Mouse (Mus musculus) lung, postnatal 0 days (tissue): ENCODE measurements around the gene Yy1. TPM values are rescaled to one million over a fixed set of nuclear protein-coding genes. Genes with fewer than 3 reads are reported as not detected.

Experiments
- ATAC-seq: fragments of 200-750 bp; cut with Nextera tagmentation; 2 replicates; pipeline ENCODE4 v1.8.0; 2017; ENCODE audit warnings: moderate library complexity
- DNase-seq: peaks from one replicate; pipeline ENCODE4 v3.0.0-alpha.2; 2016; ENCODE audit warnings: low spot score
- H3K27ac ChIP-seq: fragments of 300-500 bp; sonication (generic); 2 replicates; pipeline ENCODE4 v1.5.1; 2014; ENCODE audit warnings: antibody characterized with exemption, mild to moderate bottlenecking, low read length, mixed read lengths
- H3K27me3 ChIP-seq: fragments of 300-500 bp; sonication (generic); replicated peaks from 2 replicates; pipeline ENCODE4 v1.6.1; 2014; ENCODE audit warnings: low read length, mixed read lengths; ENCODE audit not compliant: insufficient read depth
- H3K36me3 ChIP-seq: fragments of 300-500 bp; sonication (generic); 2 replicates; pipeline ENCODE4 v1.6.1; 2014; ENCODE audit warnings: low read length, mixed read lengths; ENCODE audit not compliant: insufficient read depth
- H3K4me1 ChIP-seq: fragments of 300-500 bp; sonication (generic); 2 replicates; pipeline ENCODE4 v1.6.1; 2014; ENCODE audit warnings: antibody characterized with exemption, low read depth, low read length, mixed read lengths; ENCODE audit not compliant: insufficient read depth
- H3K4me2 ChIP-seq: fragments of 300-500 bp; sonication (generic); replicated peaks from 2 replicates; pipeline ENCODE4 v1.6.1; 2014; ENCODE audit warnings: low read depth, mild to moderate bottlenecking, low read length, moderate library complexity, mixed read lengths
- H3K4me3 ChIP-seq: fragments of 300-500 bp; sonication (generic); 2 replicates; pipeline ENCODE4 v1.5.1; 2014; ENCODE audit warnings: low read depth, low read length
- H3K9ac ChIP-seq: fragments of 300-500 bp; sonication (generic); replicated peaks from 2 replicates; pipeline ENCODE4 v1.6.1; 2014; ENCODE audit warnings: low read depth, mild to moderate bottlenecking
- H3K9me3 ChIP-seq: fragments of 300-500 bp; sonication (generic); 2 replicates; pipeline ENCODE4 v1.6.1; 2016; ENCODE audit warnings: low read length, mixed read lengths
- CTCF ChIP-seq: IDR thresholded peaks from 2 replicates; pipeline ENCODE4 v1.5.1; 2016; ENCODE audit warnings: antibody characterized with exemption, mild to moderate bottlenecking
- EP300 ChIP-seq: IDR thresholded peaks from 2 replicates; pipeline ENCODE4 v1.6.1; 2016; ENCODE audit warnings: antibody characterized with exemption, mild to moderate bottlenecking, control low read depth
- WGBS: fragments of 180-500 bp; shearing (Covaris S2); extraction: QIAGEN DNeasy Blood & Tissue Kit; methylation state at CpG from one replicate; pipeline ENCODE4 v1.1.7; 2014; 5-methylcytosine and 5-hydroxymethylcytosine counted together
- polyA plus RNA-seq: library from polyadenylated mRNA; unstranded; fragments of >200 nt; fragmentation: Nextera tagmentation; extraction: Ambion mirVana; gene quantifications from 2 replicates; pipeline ENCODE4 v1.2.1, GENCODE M21; 2015

Gene Yy1
- polyA plus RNA-seq, 1 experiment from 2014 or later, result 13.7 TPM

DNA sequence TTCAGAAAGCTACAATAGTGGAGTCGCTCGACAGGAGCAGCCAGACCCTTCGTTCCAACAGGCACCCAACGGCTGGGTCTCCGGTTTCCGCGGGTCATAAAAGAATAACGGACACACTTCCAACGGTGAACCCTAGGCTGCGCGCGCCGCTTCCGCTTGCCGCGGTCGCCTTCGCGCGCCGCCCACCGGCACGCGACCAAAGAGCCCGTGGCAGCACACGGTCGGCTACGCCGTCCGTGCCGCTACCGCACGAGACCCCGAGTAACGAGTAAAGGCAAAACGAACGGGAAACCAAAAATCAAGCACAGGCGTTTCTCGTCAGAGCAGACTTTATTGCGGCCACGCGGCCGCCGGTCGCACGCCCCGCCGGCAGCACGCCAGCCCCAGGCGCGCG, 624 bp upstream of the Yy1 start:
- no peaks in the 10 kb centered on the region for H3K9me3 ChIP-seq
- peak overlapping the region; percentile 57 for H3K4me2 ChIP-seq
- H3K36me3 ChIP-seq, result no peaks in the 10 kb centered on the region
- 1% methylated on average over 52 of the region's 52 CpGs for WGBS
- peak overlapping the region; percentile 99 for H3K27ac ChIP-seq
- ATAC-seq, result peak; percentile 31
- no peaks in the 10 kb centered on the region for H3K27me3 ChIP-seq
- peak; percentile 91 for DNase-seq
- peak overlapping the region; percentile 86 for H3K9ac ChIP-seq
- no peaks in the 10 kb centered on the region; the same call in 1 of the 2 replicates for H3K4me1 ChIP-seq
- TF ChIP-seq CTCF (peak; percentile 33; the same call in 1 of the 2 replicates), EP300 (no peak)
- peak overlapping the region; percentile 100 for H3K4me3 ChIP-seq

GRCm38 (mm10) chr12:108793453-108793941, 724 bp downstream of the Yy1 start:
- Histone ChIP-seq H3K36me3 (no peaks in the 10 kb centered on the region), H3K27me3 (no peaks in the 10 kb centered on the region), H3K9me3 (no peaks in the 10 kb centered on the region), H3K4me1 (no peaks in the 10 kb centered on the region; the same call in 1 of the 2 replicates), H3K4me2 (peak overlapping the region; percentile 70), H3K27ac (peak overlapping the region; percentile 99), H3K9ac (peak overlapping the region; percentile 91), H3K4me3 (peak overlapping the region; percentile 100)
- TF ChIP-seq EP300 (no peak), CTCF (no peak)
- ATAC-seq (no peak), DNase-seq (peak; percentile 21)
- WGBS, result under 1% methylated on average over 53 of the region's 71 CpGs

- Histone ChIP-seq H3K4me3 (peak overlapping the region; percentile 100), H3K9ac (peak overlapping the region; percentile 91), H3K9me3 (no peaks in the 10 kb centered on the region), H3K4me1 (no peaks in the 10 kb centered on the region; the same call in 1 of the 2 replicates), H3K27me3 (no peaks in the 10 kb centered on the region), H3K4me2 (peak overlapping the region; percentile 70), H3K27ac (peak overlapping the region; percentile 99), H3K36me3 (no peaks in the 10 kb centered on the region)
- WGBS, result 4% methylated on average over 64 of the region's 94 CpGs
- TF ChIP-seq EP300 (no peak), CTCF (no peak)
- DNase-seq (peak; percentile 94), ATAC-seq (peak; percentile 62)
These were observed 1.4 kb downstream of the Yy1 start for GRCm38 (mm10) chr12:108794078-108794711.

GRCm38 (mm10) chr12:108794979-108795537, 2.3 kb downstream of the Yy1 start:
- H3K4me2 ChIP-seq, result peak overlapping the region; percentile 70
- H3K9me3 ChIP-seq, result no peaks in the 10 kb centered on the region
- peak overlapping the region; percentile 99 for H3K27ac ChIP-seq
- peak overlapping the region; percentile 91 for H3K9ac ChIP-seq
- no peaks in the 10 kb centered on the region for H3K27me3 ChIP-seq
- ATAC-seq (no peak), DNase-seq (peak; percentile 46)
- 4% methylated on average over 9 of the region's 9 CpGs for WGBS
- TF ChIP-seq CTCF (no peak), EP300 (no peak)
- H3K36me3 ChIP-seq, result no peaks in the 10 kb centered on the region
- peak overlapping the region; percentile 100 for H3K4me3 ChIP-seq
- H3K4me1 ChIP-seq, result no peaks in the 10 kb centered on the region; the same call in 1 of the 2 replicates

DNA sequence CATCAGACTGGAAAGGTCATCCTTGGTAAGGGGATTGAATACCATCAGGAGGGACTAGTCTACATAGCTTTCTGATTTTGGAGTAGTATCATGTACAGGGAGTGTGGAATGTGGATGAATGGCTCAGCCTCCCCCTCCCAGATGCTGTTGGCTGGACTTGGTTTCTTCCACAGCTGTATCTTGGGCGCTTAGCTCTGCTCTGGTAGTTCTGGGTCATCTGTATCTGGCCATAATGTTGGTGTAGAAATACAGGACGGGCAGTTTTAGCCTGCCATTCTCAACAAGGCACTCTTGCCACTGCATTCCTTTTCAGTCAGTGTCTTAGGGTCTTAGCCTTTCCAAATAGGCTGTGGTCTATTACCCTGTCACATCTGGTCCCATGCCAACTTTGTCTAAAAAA, 8.8 kb downstream of the Yy1 start:
- no peak for TF ChIP-seq CTCF
- TF ChIP-seq EP300, result no peak
- 52% methylated on average over 2 of the region's 2 CpGs for WGBS
- Histone ChIP-seq H3K36me3 (no peaks in the 10 kb centered on the region), H3K27me3 (no peaks in the 10 kb centered on the region), H3K9me3 (no peaks in the 10 kb centered on the region), H3K4me2 (no peak overlapping the region), H3K9ac (no peak overlapping the region), H3K4me3 (no peak overlapping the region), H3K27ac (no peak overlapping the region), H3K4me1 (peaks cover 7% of the 10 kb centered on the region; the same call in 1 of the 2 replicates)
- ATAC-seq (no peak), DNase-seq (no peak)

- DNase-seq (no peak), ATAC-seq (no peak)
- TF ChIP-seq EP300 (no peak), CTCF (no peak)
- H3K27me3 ChIP-seq, result no peaks in the 10 kb centered on the region
- peaks cover 7% of the 10 kb centered on the region; the same call in 1 of the 2 replicates for H3K4me1 ChIP-seq
- 75% methylated on average over 2 of the region's 2 CpGs for WGBS
- H3K36me3 ChIP-seq, result no peaks in the 10 kb centered on the region
- H3K27ac ChIP-seq, result no peak overlapping the region
- H3K4me2 ChIP-seq, result no peak overlapping the region
- H3K9me3 ChIP-seq, result no peaks in the 10 kb centered on the region
- H3K9ac ChIP-seq, result no peak overlapping the region
- H3K4me3 ChIP-seq, result no peak overlapping the region
These were observed 11.6 kb downstream of the Yy1 start for GRCm38 (mm10) chr12:108804388-108804787.
